Mouse (Mus musculus) heart, postnatal 0 days (tissue): ENCODE data around the gene Qpct. TPM values are rescaled to one million over a fixed set of nuclear protein-coding genes. Genes with fewer than 3 reads are reported as not detected.

Experiments used
- ATAC-seq: fragments of 200-750 bp; cut with Nextera tagmentation; 2 replicates; pipeline ENCODE4 v1.8.0; 2017; ENCODE audit warnings: low read depth, moderate number of reproducible peaks, moderate library complexity; ENCODE audit not compliant: insufficient read depth
- DNase-seq: peaks from one replicate; pipeline ENCODE4 v3.0.0-alpha.2; 2016; ENCODE audit warnings: low spot score
- H3K27ac ChIP-seq: fragments of 300-500 bp; sonication (generic); 2 replicates; pipeline ENCODE4 v1.5.1; 2014; ENCODE audit warnings: low read depth, mild to moderate bottlenecking
- H3K27me3 ChIP-seq: fragments of 300-500 bp; sonication (generic); 2 replicates; pipeline ENCODE4 v1.6.1; 2014; ENCODE audit warnings: low read length, mixed read lengths; ENCODE audit not compliant: control insufficient read depth, insufficient read depth
- H3K36me3 ChIP-seq: fragments of 300-500 bp; sonication (generic); replicated peaks from 2 replicates; pipeline ENCODE4 v1.6.1; 2014; ENCODE audit warnings: low read length, mixed read lengths; ENCODE audit not compliant: control insufficient read depth, insufficient read depth
- H3K4me1 ChIP-seq: fragments of 300-500 bp; sonication (generic); 2 replicates; pipeline ENCODE4 v1.6.1; 2014; ENCODE audit warnings: antibody characterized with exemption; ENCODE audit not compliant: control insufficient read depth, insufficient read depth
- H3K4me2 ChIP-seq: fragments of 300-500 bp; sonication (generic); 2 replicates; pipeline ENCODE4 v1.6.1; 2014; ENCODE audit warnings: low read depth, mild to moderate bottlenecking, low read length, moderate library complexity
- H3K4me3 ChIP-seq: fragments of 300-500 bp; sonication (generic); 2 replicates; pipeline ENCODE4 v1.5.1; 2014; ENCODE audit warnings: low read depth, low read length
- H3K9ac ChIP-seq: fragments of 300-500 bp; sonication (generic); replicated peaks from 2 replicates; pipeline ENCODE4 v1.6.1; 2014; ENCODE audit warnings: low read depth, low read length, mixed read lengths
- H3K9me3 ChIP-seq: fragments of 300-500 bp; sonication (generic); replicated peaks from 2 replicates; pipeline ENCODE4 v1.6.1; 2016; ENCODE audit warnings: low read length; ENCODE audit not compliant: control insufficient read depth
- CTCF ChIP-seq: IDR thresholded peaks from 2 replicates; pipeline ENCODE4 v1.5.1; 2016; ENCODE audit warnings: antibody characterized with exemption, control low read depth, low read depth
- EP300 ChIP-seq: IDR thresholded peaks from 2 replicates; pipeline ENCODE4 v1.6.1; 2016; ENCODE audit warnings: antibody characterized with exemption, low read depth
- WGBS: fragments of 180-500 bp; shearing (Covaris S2); extraction: QIAGEN DNeasy Blood & Tissue Kit; methylation state at CpG from one replicate; pipeline ENCODE4 v1.1.7; 2014; 5-methylcytosine and 5-hydroxymethylcytosine counted together
- polyA plus RNA-seq: library from polyadenylated mRNA; unstranded; fragments of >200 nt; fragmentation: Nextera tagmentation; extraction: Ambion mirVana; gene quantifications from 2 replicates; pipeline ENCODE4 v1.2.1, GENCODE M21; 2015
- total RNA-seq: library from RNA; depleted of rRNA; stranded (reverse); fragments of >200 nt; gene quantifications from 2 replicates; pipeline ENCODE4 v1.2.3, GENCODE M21; 2014; ENCODE audit warnings: low replicate concordance

Gene Qpct
- total and polyA plus RNA-seq, 2 experiments from 2014 or later, result 21.2 to 26.3 TPM

- no peaks in the 10 kb centered on the region for H3K9me3 ChIP-seq
- peaks cover 29% of the 10 kb centered on the region for H3K4me1 ChIP-seq
- WGBS, result 1% methylated on average over 18 of the region's 18 CpGs
- peak overlapping the region; percentile 91 for H3K27ac ChIP-seq
- H3K27me3 ChIP-seq, result no peaks in the 10 kb centered on the region
- peak overlapping the region; percentile 85 for H3K9ac ChIP-seq
- H3K36me3 ChIP-seq, result no peaks in the 10 kb centered on the region
- TF ChIP-seq CTCF (no peak), EP300 (no peak)
- ATAC-seq, result no peak
- DNase-seq, result no peak
- peak overlapping the region; percentile 84 for H3K4me3 ChIP-seq
- H3K4me2 ChIP-seq, result peak overlapping the region; percentile 88
These were observed 31.9 kb upstream of the Qpct start for GRCm38 (mm10) chr17:79019726-79020207.

GRCm38 (mm10) chr17:79020208-79020983 lies 31.3 kb upstream of the Qpct start, which contains the start of gene Prkd3:
Prkd3 (minus strand) TSS chr17:79020816.
- Histone ChIP-seq H3K4me2 (peak within 1 kb of the TSS; percentile 88), H3K9ac (peak within 1 kb of the TSS; percentile 85), H3K4me1 (peaks cover 29% of the 10 kb centered on the region), H3K27ac (peak within 1 kb of the TSS; percentile 91), H3K4me3 (peak within 1 kb of the TSS; percentile 84), H3K27me3 (no peaks in the 10 kb centered on the region), H3K36me3 (no peaks in the 10 kb centered on the region), H3K9me3 (no peaks in the 10 kb centered on the region)
- WGBS, result under 1% methylated on average over 92 of the region's 113 CpGs
- DNase-seq (peak; percentile 47), ATAC-seq (peak; percentile 91)
- TF ChIP-seq EP300 (no peak), CTCF (no peak)

GRCm38 (mm10) chr17:79020984-79021335 lies 30.7 kb upstream of the Qpct start:
- no peak for TF ChIP-seq CTCF
- TF ChIP-seq EP300, result no peak
- H3K4me1 ChIP-seq, result peaks cover 27% of the 10 kb centered on the region
- H3K9me3 ChIP-seq, result no peaks in the 10 kb centered on the region
- 1% methylated on average over 24 of the region's 24 CpGs for WGBS
- no peaks in the 10 kb centered on the region for H3K27me3 ChIP-seq
- DNase-seq, result no peak
- H3K36me3 ChIP-seq, result no peaks in the 10 kb centered on the region
- peak overlapping the region; percentile 84 for H3K4me3 ChIP-seq
- H3K4me2 ChIP-seq, result peak overlapping the region; percentile 88
- peak; percentile 39 for ATAC-seq
- peak overlapping the region; percentile 85 for H3K9ac ChIP-seq
- H3K27ac ChIP-seq, result peak overlapping the region; percentile 91

- Histone ChIP-seq H3K4me3 (no peak overlapping the region), H3K36me3 (no peaks in the 10 kb centered on the region), H3K9me3 (no peaks in the 10 kb centered on the region), H3K27me3 (no peaks in the 10 kb centered on the region), H3K4me1 (peaks cover 19% of the 10 kb centered on the region), H3K9ac (no peak overlapping the region), H3K27ac (no peak overlapping the region), H3K4me2 (no peak overlapping the region)
- DNase-seq, result no peak
- no peak for ATAC-seq
- TF ChIP-seq CTCF (no peak), EP300 (no peak)
- 52% methylated on average over 3 of the region's 3 CpGs for WGBS
These were observed 29.0 kb upstream of the Qpct start for GRCm38 (mm10) chr17:79022746-79023145.

GRCm38 (mm10) chr17:79024544-79024943 lies 27.2 kb upstream of the Qpct start:
- Histone ChIP-seq H3K4me2 (no peak overlapping the region), H3K9ac (no peak overlapping the region), H3K27me3 (no peaks in the 10 kb centered on the region), H3K4me3 (no peak overlapping the region), H3K9me3 (no peaks in the 10 kb centered on the region), H3K27ac (no peak overlapping the region), H3K36me3 (no peaks in the 10 kb centered on the region), H3K4me1 (peaks cover 2% of the 10 kb centered on the region; the same call in 1 of the 2 replicates)
- ATAC-seq (no peak), DNase-seq (no peak)
- 71% methylated on average over 4 of the region's 4 CpGs for WGBS
- TF ChIP-seq EP300 (no peak), CTCF (no peak)

- Histone ChIP-seq H3K9ac (no peak overlapping the region), H3K4me2 (no peak overlapping the region), H3K27ac (no peak overlapping the region), H3K4me1 (no peaks in the 10 kb centered on the region), H3K4me3 (no peak overlapping the region), H3K36me3 (no peaks in the 10 kb centered on the region), H3K27me3 (no peaks in the 10 kb centered on the region), H3K9me3 (0 out of 2 replicates have a peak, but pooled peaks cover 5% of the 10 kb centered on the region)
- DNase-seq, result no peak
- 59% methylated on average over 3 of the region's 3 CpGs for WGBS
- no peak for TF ChIP-seq EP300
- TF ChIP-seq CTCF, result no peak
- ATAC-seq, result no peak
These were observed 22.5 kb upstream of the Qpct start for GRCm38 (mm10) chr17:79029226-79029625.
